Mouse (Mus musculus): ENCODE measurements around the gene Tgfb3. TPM values are rescaled to one million over a fixed set of nuclear protein-coding genes. Genes with fewer than 3 reads are reported as not detected.

Gene Tgfb3
- polyA plus RNA-seq, 1 experiment, result 2.9 TPM

- WGBS, result 85% methylated on average over 4 of the region's 4 CpGs
Measured at GRCm38 (mm10) chr12:86023081-86023871, 55.6 kb downstream of the Tgfb3 start.

GRCm38 (mm10) chr12:86022282-86022984, 56.4 kb downstream of the Tgfb3 start:
- no peak overlapping the region for H3K4me3 ChIP-seq (replicated peaks; ENCODE audit: control insufficient read depth, low read depth, low read length)
- no peaks in the 10 kb centered on the region for H3K4me1 ChIP-seq (ENCODE audit: control insufficient read depth, insufficient read depth, low read length)
- H3K27ac ChIP-seq (ENCODE audit: control insufficient read depth, insufficient read depth, low read depth, low read length, poor library complexity), result no peak overlapping the region
- no peak for TF ChIP-seq POLR2A (IDR thresholded peaks at IDR 0.05; ENCODE audit: borderline replicate concordance, control insufficient read depth, low read depth, low read length)
- 86% methylated on average over 9 of the region's 9 CpGs for WGBS

More at GRCm38 (mm10) chr12:86023081-86023871, 55.6 kb downstream of the Tgfb3 start:
- Histone ChIP-seq H3K4me1 (ENCODE audit: control insufficient read depth, insufficient read depth, low read length) (no peaks in the 10 kb centered on the region), H3K27ac (ENCODE audit: control insufficient read depth, insufficient read depth, low read depth, low read length, poor library complexity) (no peak overlapping the region), H3K4me3 (replicated peaks; ENCODE audit: control insufficient read depth, low read depth, low read length) (no peak overlapping the region)
- TF ChIP-seq POLR2A (IDR thresholded peaks at IDR 0.05; ENCODE audit: borderline replicate concordance, control insufficient read depth, low read depth, low read length) (no peak), CTCF (IDR thresholded peaks at IDR 0.05; ENCODE audit: control insufficient read depth, insufficient read depth, low read length) (no peak)

GRCm38 (mm10) chr12:86021583-86021982, 57.3 kb downstream of the Tgfb3 start:
- TF ChIP-seq POLR2A (IDR thresholded peaks at IDR 0.05; ENCODE audit: borderline replicate concordance, control insufficient read depth, low read depth, low read length) (no peak), CTCF (IDR thresholded peaks at IDR 0.05; ENCODE audit: control insufficient read depth, insufficient read depth, low read length) (no peak)
- 87% methylated on average over 6 of the region's 6 CpGs for WGBS
- no peak overlapping the region for H3K4me3 ChIP-seq (replicated peaks; ENCODE audit: control insufficient read depth, low read depth, low read length)
- no peaks in the 10 kb centered on the region for H3K4me1 ChIP-seq (ENCODE audit: control insufficient read depth, insufficient read depth, low read length)
- no peak overlapping the region for H3K27ac ChIP-seq (ENCODE audit: control insufficient read depth, insufficient read depth, low read depth, low read length, poor library complexity)

GRCm38 (mm10) chr12:86017360-86017759, 61.5 kb downstream of the Tgfb3 start:
- TF ChIP-seq POLR2A (IDR thresholded peaks at IDR 0.05; ENCODE audit: borderline replicate concordance, control insufficient read depth, low read depth, low read length) (no peak), CTCF (IDR thresholded peaks at IDR 0.05; ENCODE audit: control insufficient read depth, insufficient read depth, low read length) (no peak)
- no peaks in the 10 kb centered on the region for H3K4me1 ChIP-seq (ENCODE audit: control insufficient read depth, insufficient read depth, low read length)
- WGBS, result 88% methylated on average over 5 of the region's 5 CpGs
- no peak overlapping the region for H3K27ac ChIP-seq (ENCODE audit: control insufficient read depth, insufficient read depth, low read depth, low read length, poor library complexity)
- H3K4me3 ChIP-seq (replicated peaks; ENCODE audit: control insufficient read depth, low read depth, low read length), result no peak overlapping the region

- no peak for TF ChIP-seq CTCF (IDR thresholded peaks at IDR 0.05; ENCODE audit: control insufficient read depth, insufficient read depth, low read length)
- no peak for TF ChIP-seq POLR2A (IDR thresholded peaks at IDR 0.05; ENCODE audit: borderline replicate concordance, control insufficient read depth, low read depth, low read length)
- H3K4me3 ChIP-seq (replicated peaks; ENCODE audit: control insufficient read depth, low read depth, low read length), result no peak overlapping the region
- WGBS, result 75% methylated on average over 2 of the region's 2 CpGs
Measured at GRCm38 (mm10) chr12:86015114-86015513, 63.7 kb downstream of the Tgfb3 start.

GRCm38 (mm10) chr12:86014621-86015020, 64.2 kb downstream of the Tgfb3 start:
- Histone ChIP-seq H3K27ac (ENCODE audit: control insufficient read depth, insufficient read depth, low read depth, low read length, poor library complexity) (no peak overlapping the region), H3K4me1 (ENCODE audit: control insufficient read depth, insufficient read depth, low read length) (no peaks in the 10 kb centered on the region), H3K4me3 (replicated peaks; ENCODE audit: control insufficient read depth, low read depth, low read length) (no peak overlapping the region)
- TF ChIP-seq POLR2A (IDR thresholded peaks at IDR 0.05; ENCODE audit: borderline replicate concordance, control insufficient read depth, low read depth, low read length) (no peak), CTCF (IDR thresholded peaks at IDR 0.05; ENCODE audit: control insufficient read depth, insufficient read depth, low read length) (no peak)
- WGBS, result 88% methylated on average over 3 of the region's 3 CpGs

More at GRCm38 (mm10) chr12:86015114-86015513, 63.7 kb downstream of the Tgfb3 start:
- Histone ChIP-seq H3K4me1 (ENCODE audit: control insufficient read depth, insufficient read depth, low read length) (no peaks in the 10 kb centered on the region), H3K27ac (ENCODE audit: control insufficient read depth, insufficient read depth, low read depth, low read length, poor library complexity) (no peak overlapping the region)

- WGBS, result 76% methylated on average over 2 of the region's 2 CpGs
- no peak overlapping the region for H3K4me3 ChIP-seq (replicated peaks; ENCODE audit: control insufficient read depth, low read depth, low read length)
- H3K4me1 ChIP-seq (ENCODE audit: control insufficient read depth, insufficient read depth, low read length), result no peaks in the 10 kb centered on the region
Measured at GRCm38 (mm10) chr12:86014174-86014573, 64.7 kb downstream of the Tgfb3 start.

GRCm38 (mm10) chr12:86012195-86012594, 66.6 kb downstream of the Tgfb3 start:
- WGBS, result 87% methylated on average over 2 of the region's 2 CpGs
- H3K27ac ChIP-seq (ENCODE audit: control insufficient read depth, insufficient read depth, low read depth, low read length, poor library complexity), result no peak overlapping the region
- H3K4me3 ChIP-seq (replicated peaks; ENCODE audit: control insufficient read depth, low read depth, low read length), result no peak overlapping the region
- H3K4me1 ChIP-seq (ENCODE audit: control insufficient read depth, insufficient read depth, low read length), result no peaks in the 10 kb centered on the region; the same call in 1 of the 2 replicates
- TF ChIP-seq CTCF (IDR thresholded peaks at IDR 0.05; ENCODE audit: control insufficient read depth, insufficient read depth, low read length) (no peak), POLR2A (IDR thresholded peaks at IDR 0.05; ENCODE audit: borderline replicate concordance, control insufficient read depth, low read depth, low read length) (no peak)

More at GRCm38 (mm10) chr12:86014174-86014573, 64.7 kb downstream of the Tgfb3 start:
- no peak overlapping the region for H3K27ac ChIP-seq (ENCODE audit: control insufficient read depth, insufficient read depth, low read depth, low read length, poor library complexity)
- no peak for TF ChIP-seq POLR2A (IDR thresholded peaks at IDR 0.05; ENCODE audit: borderline replicate concordance, control insufficient read depth, low read depth, low read length)
- TF ChIP-seq CTCF (IDR thresholded peaks at IDR 0.05; ENCODE audit: control insufficient read depth, insufficient read depth, low read length), result no peak
